Mouse (Mus musculus) c-Kit-positive CD71-positive TER-119-negative erythroid progenitor cells, embryonic 14.5 days (primary cell): ENCODE results near the gene Adamtsl2.
A peak's percentile ranks its signal among the peaks of the same experiment; 100 is the strongest.

Experiments used
- DNase-seq: peaks from one replicate; pipeline ENCODE4 v3.0.0-alpha.2; 2013; ENCODE audit warnings: low read depth

The Adamtsl2 gene

DNA sequence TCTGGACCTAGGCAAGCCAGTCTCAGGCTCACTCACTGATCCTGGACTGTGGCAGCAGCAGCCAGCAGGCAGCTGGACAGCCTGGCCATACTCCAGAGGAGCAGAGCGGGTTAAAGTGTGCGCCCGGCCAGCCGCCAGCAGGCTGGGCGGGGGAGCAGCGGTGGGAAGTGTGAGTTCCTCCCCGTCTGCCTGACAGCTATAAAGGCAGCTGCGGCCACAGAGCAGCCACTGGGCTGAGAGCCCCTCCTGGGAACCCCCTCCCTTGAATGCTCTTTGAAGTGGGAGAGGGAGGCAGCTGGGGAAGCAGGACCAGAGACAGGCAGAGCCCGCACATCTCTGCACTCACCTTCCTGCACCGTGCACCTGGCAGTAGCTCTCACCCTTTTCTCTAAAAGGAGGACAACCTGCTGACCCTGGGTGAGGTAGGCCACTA is at the start of gene Adamtsl2:
Adamtsl2 (plus strand) TSS at position 228 of the 433 bp plus-strand sequence.
- no peak for DNase-seq

DNA sequence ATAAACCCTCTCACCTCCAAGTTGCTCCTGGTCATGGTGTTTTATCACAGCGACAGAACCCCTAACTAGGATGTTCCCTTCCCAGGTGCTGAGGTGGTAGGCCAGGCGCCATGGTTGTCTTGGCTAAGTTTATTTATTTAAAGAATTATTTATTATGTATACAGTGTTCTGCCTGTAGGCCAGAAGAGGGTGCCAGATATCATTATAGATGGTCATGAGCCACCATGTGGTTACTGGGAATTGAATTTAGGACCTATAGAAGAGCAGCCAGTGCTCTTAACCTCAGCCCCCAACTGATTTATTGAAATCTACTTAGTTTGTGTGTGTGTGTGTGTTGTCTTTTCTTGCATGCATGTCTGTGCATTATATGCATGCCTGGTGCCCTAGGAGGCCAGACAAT is 46.8 kb upstream of the Adamtsl2 start:
- no peak for DNase-seq

DNA sequence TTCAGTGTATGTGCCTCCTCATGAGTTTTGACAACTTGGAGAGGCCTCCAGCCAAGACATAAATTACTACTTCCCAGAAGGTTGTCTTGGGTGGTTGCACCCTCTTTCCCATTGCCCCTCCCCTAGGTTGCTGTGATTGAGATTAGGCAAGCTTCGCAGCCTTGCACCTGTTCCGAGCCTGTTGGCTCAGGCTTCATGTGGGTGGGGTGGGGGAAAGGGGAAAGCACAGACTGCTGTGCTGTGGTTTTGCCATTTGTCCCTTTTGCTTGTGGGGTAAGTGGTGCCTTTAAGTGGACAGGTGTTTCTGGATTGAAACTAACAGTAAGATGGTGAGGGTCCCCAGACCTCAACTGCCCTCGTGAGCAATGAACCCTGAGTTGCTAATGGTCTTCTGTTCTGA is 43.2 kb upstream of the Adamtsl2 start:
- DNase-seq = no peak

DNA sequence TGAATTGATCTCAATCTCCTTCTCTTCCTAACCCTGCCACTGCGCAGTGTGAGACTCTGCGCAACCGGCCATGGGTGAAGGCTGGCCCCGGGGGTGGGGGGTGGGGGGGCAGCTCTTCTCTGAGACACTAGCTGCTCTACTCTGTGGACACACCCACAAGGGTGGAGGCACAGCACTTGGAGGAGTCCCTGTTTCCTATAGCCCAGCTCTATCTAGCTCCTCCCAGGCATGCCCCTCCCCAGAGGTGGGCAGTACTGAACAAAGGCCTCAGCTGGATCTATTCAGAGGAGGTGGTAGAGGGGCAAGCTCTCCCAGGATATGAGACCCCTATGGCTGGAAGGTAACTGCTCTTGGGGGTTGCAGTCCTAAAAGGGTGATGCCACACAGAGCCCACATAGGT is 42.2 kb upstream of the Adamtsl2 start:
- no peak for DNase-seq

DNA sequence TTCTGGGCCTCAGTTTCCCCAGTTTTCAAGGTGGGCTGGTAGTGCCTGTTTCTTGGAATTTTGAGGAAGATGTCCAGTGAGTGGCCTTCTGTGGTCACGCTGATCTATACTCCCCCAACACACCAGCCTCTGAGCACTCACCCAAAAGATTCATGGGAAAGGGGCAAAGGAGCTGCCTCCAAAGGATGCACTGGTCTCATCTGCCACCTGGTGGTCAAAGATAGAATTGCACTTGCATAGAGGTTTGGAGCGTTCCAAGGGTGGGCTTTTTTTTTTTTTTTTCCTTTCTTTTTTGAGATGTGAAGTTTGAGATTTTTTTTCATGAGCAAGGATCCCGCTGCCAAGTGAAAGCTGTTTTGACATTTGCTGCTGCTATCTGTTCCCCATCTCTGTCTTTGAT is 40.6 kb upstream of the Adamtsl2 start:
- DNase-seq = peak; percentile 51

DNA sequence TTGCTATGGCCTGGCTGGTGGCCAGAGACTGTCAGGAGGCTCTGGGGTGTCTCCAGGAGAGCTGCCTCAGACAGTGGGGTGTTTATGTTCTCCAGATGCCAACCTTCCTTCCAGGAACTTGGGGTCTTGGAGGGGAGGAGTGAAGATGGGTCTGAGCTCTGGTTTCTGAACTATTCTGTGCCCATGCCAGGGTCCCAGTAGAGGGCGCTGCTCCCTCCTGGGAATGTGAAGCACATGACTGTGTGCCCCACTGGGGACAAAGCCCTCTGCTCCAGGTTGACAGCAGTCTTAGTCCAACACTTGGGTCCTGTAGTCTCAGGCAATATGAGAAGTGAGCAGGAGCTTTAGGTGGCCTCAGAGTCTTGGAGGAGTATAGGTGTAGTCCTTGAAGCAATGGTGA is 39.9 kb upstream of the Adamtsl2 start:
- DNase-seq = no peak

DNA sequence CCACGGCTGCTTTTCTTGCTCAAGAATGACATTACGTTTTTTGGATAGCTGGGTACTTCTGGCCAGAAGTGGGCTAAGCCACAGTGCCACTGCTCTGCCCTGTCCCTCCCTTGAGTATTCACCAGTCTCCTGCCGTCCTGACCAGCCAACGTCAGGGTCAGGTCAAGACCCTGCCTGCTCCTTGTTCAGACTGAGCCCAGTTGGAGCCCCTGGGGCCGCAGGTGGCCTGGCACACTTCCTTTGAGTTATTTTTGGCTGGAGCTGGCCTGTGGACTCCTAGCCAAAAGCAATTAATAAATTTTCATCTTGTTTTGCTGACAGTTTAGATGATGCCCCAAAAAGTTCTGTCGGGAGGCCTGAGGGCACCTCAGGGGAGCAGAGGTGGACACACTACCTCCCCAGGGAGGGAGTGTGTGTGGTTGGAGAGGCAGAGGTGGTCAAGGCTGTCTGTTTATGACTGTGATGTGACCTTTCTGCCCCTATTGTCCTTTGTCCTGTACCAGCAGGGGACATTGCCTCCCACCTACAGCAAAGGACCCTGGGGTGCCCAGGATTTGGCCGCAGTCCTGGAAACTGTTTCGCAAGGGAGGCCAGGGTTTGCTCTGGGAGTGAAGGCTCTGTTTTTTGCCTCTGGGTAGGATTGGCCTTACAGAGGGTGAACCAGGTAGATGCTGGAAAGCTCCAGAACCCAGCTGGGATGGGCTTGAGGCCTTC is 36.9 kb upstream of the Adamtsl2 start:
- DNase-seq = no peak

DNA sequence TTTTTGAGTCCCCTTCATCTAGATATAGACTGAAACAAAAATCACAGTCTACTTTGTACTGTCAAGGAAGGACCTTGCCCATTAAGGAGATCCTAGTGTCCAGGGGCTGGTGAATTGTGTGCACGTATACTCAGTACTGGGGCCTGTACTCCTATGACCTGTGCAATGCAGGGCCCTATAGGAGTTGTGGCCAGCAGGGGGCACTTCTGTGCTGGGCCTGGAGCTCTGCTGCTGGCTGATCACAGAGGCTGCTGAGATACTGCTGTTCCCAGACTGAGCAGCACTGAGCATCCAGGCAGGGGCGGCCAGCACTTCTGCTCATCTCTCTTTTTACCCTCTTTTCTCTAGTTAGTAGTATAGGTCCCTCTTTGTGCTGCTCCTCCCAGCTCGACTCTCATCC is 35.7 kb upstream of the Adamtsl2 start:
- no peak for DNase-seq

DNA sequence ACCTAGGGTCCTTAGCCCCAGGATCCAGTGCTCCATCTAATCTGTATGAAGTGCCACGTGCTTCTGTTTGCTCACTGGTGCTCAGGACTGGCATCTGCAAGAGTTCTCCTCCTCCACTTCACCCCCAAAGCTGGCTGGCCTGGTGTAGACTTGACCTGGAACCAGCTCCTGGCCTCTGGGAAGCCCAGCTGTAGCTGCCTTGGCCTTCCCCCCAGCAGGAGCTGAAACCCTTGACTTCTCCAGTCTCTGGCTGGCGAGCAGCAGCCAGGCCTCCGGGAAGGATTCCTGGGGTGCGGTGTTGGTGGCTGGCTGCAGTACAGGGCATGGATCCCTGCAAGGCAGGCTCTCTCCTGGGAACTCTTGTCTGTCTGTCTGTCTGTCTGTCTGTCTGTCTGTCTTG is 35.0 kb upstream of the Adamtsl2 start:
- DNase-seq = no peak

DNA sequence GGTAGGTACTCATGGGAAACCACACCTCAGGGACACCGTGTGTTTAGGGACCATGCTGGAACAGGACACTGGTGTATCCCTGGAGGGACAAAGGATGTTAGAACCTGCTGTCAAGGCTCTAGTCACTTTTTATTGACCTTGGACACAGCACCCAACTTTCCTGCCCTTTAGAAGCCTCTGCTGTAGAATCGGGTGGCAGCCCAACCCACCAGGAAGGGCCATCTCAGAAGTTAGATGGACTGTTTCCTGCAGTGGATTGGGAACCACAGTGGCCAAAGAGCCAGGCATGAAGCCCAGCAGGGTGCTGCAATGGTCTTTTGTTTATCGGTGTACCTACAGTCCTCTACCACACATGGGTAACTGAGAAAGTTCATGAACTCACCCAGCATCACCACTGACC is 34.5 kb upstream of the Adamtsl2 start:
- no peak for DNase-seq

DNA sequence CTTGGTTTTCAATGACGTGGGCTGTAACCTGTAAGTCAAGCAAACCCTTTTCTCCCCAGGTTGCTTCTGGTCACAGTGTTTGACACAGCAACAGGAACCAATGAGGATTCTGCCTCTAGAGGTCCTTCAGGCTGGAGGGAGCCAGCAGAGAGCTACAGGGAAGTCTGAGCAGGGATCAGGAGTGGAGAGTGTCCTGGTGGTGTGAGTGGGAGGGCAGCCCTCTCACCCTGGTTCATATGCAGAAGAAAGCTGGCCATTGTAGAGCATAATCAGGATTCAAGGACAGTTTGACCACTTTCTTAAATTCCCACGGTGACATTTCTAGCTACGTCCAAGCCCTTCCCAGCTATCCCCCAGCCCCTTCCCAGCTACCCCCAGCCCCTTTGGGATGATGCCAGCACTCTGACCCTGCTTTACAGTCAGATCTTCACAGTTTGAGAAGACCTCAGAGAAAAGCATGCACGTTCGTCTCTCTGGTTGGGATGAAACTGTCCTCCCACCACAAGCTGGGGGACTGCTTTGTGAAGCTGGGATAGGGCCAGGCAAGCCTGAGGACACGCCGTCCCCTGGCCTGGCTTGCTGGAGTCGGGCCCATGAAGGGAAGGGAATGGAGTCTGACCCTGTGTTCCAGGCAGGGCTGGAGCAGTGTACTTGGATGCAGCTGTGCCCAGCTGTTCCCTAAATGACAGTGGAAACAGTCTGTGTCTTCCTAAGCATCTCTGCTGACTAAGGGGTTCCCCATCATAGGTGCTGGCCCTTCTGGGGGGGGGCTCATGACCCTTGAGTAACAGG is 33.0 kb upstream of the Adamtsl2 start:
- DNase-seq = no peak

DNA sequence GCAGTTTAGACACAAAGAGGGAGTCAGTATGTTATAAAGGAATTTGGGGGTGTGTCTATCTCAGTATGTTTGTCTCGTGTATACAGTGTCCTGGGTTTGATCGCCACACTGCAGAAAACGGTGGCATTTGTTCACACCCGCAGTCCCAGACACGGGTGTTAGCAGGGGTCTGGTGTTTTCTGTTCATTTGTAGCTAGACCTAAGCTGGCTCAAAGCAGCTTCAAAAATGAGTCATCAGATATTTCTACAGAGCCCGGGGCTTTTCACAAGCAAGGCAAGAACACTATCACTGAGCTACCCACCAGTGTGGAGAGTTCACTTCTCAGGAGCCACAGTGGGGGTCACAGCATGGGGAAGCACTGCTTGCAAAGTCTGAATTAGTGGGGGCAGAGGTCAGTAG is 29.8 kb upstream of the Adamtsl2 start:
- no peak for DNase-seq

DNA sequence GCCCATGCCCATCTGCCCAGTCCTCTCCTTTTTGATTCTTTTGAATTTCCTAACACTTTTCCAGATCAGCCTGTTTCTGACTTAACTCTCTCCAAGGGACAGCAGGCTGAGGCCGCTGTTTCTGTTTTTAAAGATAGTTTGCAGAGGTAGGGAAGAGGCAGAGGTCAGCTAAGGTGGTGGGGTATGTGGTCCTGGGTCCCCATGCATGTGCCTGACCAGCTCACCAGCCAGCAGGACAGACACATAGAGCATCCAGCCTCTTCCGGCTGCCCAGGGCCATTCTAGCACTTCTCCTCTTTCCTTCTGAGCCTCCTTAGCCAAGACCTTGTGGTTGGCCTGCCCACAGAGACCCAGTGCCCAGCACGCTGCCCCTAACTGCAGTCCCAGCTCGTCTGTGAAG is 20.9 kb upstream of the Adamtsl2 start:
- DNase-seq = no peak

DNA sequence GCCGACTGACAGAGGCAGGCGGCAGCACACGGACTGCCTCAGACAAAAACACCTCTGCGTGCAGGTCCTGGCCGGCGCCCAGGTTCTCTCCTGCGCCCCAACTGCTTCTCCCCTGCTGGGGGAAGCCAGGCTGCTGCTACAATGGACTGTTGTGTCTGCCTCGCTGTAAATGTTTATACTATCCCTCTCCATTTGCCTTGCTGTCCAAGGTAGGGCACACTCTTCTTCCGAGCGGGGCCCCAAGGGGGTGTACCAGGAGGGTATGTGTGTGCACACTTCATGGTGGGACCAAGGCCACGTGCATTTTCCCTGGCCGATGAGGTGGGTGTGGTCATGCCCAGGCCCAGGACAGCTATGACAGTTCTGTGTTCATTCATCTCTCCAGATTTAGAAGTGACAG is 20.4 kb upstream of the Adamtsl2 start:
- DNase-seq = no peak

DNA sequence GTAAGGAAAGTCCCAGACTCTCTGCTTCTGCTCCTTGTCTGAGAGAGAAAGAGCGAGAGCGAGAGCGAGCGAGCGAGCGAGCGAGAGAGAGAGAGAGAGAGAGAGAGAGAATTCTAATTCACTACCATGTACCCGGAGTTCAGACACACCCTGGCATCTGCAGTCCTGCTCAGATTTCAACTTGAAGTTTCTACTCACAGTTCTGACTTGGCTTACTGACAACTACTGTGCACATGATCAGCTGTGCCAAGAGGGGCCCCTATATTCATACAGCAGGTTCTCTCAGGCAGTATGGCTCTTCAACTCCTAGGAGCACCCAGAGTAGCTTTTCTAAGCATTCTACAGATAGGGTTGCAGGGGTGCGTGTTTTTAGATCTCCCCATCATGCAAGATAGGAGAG is 20.0 kb upstream of the Adamtsl2 start:
- DNase-seq = no peak

DNA sequence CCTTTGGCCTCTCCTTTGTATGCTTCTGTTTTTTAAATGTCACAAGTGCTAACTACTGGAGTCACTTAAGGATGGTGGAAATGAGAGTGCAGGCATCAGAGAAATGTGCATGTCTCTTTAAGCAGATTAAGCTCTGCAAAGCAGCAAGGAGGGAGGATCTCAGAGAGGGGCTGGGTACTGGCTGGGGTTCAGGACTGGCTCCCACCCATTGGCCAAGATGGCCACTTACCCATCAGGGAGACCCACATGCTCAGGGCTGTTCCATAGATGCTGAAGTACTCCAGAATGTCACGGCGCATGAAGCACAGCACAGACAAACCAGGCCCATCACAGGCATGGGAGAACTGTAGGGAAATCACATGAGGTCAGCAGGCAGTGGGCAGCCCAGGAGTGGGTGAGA is 12.1 kb upstream of the Adamtsl2 start:
- no peak for DNase-seq

DNA sequence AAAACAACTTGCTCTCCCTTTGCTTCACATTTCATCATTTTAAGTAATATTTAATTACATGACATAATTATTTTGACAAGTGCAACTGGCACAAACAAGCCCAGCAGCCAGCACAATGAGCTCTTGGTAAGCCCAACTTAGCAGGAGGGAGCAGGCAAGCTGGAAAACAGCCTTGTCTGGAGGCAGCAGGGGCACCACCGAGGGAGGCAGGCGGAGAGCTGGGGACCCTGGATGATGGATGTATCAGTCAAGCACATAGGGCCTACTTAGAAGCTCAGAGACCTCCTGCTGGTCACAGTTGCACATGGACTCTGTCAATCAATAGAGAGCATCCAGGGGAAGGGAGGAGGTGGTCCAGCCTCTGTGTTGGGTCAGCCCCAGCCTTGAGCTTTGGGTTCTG is 11.2 kb upstream of the Adamtsl2 start:
- no peak for DNase-seq

DNA sequence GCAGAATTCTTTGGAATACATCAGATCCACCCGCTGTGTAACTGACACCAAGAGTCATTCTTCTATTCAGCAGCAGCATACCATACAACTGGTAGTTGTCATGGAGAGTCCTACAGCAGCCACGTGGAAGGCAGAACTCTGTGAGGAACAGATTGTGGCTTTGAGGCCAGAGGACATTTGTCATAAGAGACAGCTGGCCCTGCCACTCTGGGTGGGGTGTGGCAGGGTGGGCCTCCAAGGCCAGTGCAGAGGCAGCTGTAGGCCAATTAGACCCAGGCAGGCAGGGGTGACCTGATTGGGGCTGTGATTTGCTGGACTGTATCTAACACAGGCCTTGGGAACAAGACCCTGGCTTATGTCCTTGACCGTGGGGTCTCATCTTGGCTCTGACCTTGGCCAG is 9.5 kb upstream of the Adamtsl2 start:
- no peak for DNase-seq

DNA sequence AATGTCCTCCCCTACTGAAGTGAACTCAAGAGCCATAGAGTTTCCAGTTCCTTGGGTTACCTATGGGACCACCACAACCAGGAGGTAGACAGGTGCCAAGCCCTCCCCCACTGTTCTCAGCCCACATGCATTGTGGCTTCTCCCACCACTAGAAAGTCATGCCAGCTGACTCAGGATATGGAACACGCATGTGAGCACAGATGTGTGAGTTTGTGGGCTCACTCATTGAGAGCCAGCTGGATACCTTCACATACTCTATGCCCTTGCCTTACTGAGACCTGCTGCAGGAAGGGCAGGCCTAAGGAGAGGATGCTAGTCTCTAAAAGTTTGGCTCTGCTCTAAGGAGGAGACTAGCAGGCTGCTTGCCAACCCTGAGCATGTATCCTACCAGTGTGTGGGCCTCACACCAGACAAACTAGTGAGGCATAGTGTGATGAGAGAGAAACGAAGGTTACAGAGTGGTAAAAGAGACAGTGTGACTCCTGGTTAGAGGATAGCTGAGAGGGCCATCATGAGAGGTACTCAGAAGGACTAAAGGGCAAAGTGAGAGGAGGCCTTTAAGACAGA is 8.8 kb upstream of the Adamtsl2 start:
- no peak for DNase-seq

DNA sequence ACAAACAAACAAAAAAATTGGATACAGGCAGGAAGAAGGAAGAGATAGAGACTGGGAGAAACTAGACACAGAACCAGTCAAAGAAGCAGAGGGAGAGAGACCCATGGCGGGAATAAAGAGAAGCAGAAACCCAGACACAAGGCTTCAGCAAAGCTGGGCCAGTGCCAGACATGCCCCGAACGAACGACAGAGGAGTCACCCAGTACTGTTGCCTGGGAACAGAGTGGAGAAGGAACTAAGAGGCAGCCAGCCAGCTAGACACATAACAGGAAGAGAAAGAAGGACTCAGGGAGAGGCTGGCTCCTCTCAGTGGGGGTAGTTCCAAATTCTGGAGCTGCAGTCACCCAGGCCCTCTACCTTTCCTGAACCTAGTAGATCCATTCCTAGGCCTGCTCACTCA is 8.0 kb upstream of the Adamtsl2 start:
- DNase-seq = no peak

DNA sequence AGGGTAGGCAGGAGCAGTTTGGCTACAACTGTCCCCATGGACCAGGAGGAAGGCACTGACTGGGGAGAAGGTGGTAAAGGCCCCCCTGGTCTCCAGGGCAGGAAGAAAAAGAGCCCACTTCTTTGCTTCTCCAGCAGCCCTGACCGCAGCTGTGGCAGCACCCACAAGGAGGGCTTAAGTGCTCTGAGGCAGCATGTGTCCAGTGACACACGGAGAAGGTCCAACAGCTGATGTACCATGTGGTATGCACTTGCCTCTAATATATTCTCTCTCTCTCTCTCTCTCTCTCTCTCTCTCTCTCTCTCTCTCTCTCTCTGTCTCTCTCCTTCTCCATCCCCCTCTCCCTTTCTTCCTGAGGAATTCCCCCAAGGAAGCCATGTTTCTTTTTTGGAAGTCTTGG is 7.2 kb upstream of the Adamtsl2 start, which contains the start of gene Mymk:
Mymk (minus strand) TSS at position 202 of the 400 bp plus-strand sequence.
- DNase-seq = no peak

DNA sequence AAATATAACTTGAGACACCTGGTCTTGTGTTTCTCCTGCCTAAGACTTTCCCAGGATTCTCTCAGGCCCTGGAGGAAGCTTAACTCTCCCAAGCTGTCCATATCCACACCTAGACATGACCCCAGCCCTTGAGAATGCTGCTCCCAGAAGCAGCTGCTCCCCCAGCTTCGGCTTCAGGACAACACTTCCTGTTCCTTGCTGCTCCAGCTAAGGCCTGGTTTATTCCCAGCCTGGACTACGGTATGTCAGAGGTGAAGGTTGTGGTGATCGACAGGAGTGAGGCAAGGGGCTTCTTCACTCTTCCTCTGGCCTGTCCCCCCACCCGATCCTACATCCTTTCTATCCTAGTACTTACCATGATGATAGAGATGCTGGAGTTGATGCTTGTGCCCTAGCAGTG is 5.8 kb upstream of the Adamtsl2 start:
- DNase-seq = no peak

DNA sequence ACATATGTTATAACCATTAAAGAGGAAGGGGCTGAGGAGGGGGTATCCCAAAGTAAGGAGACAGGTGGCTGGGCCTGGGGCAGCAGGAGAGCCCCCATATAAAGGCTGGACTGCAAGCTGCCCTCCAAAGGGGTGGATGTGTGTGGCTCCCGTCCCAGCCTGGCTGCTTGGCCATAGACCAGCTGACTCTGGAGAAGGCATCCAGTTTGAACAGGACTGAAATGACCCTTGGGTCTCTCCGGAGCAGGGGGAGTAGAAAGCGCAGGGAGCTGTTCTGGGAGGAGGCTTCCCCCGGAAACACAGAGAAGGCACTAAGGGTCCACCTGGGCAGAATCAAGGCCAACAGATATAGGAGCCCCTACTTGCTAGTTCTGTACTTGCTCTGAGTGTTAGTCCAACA is 4.4 kb upstream of the Adamtsl2 start:
- DNase-seq = no peak
